Mouse (Mus musculus): Measurements from ENCODE around the gene Prdx2. TPM values are rescaled to one million over a fixed set of nuclear protein-coding genes. Genes with fewer than 3 reads are reported as not detected.
A peak's percentile ranks its signal among the peaks of the same experiment; 100 is the strongest.

Gene Prdx2
- total RNA-seq, 4 experiments from 2014 or later = 328 to 367 (median 342) TPM

DNA sequence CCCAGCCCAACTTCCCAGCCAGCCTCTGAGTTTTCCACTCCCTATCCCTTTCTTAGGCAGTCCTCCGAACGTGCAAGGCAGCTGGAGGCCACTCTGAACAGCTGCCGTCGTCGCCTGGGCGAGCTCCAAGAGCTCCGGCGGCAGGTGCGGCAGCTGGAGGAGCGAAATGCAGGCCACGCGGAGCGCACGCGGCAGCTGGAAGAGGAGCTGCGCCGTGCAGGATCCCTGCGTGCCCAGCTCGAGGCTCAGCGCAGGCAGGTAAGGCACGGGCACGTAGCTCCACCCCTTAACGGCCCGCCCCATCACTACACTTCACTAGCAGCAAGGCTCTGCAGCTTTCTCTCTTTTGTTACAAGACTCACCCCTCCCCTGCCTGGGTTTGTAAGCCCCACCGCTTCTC lies 26.3 kb downstream of the Prdx2 start:
- no peak for DNase-seq (ENCODE audit: low spot score in 2 of 2)

DNA sequence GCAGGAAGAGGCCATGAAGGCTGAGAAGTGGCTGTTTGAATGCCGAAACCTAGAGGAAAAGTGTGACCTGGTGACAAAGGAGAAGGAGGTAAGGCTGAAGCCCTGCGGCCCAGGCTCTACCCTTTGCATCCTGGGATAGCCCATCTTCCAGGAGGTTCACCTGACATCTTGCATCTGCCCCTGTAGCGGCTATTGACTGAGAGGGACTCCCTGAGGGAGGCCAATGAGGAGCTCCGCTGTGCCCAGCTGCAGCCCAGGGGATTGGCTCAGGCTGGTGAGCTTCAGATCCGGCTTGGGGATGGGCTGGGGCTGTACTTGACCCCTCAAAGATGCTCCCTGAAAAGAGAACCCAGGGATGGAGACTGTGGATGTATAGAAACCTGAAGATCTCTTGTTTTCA lies 27.6 kb downstream of the Prdx2 start:
- no peak for DNase-seq (ENCODE audit: low spot score in 2 of 2)

DNA sequence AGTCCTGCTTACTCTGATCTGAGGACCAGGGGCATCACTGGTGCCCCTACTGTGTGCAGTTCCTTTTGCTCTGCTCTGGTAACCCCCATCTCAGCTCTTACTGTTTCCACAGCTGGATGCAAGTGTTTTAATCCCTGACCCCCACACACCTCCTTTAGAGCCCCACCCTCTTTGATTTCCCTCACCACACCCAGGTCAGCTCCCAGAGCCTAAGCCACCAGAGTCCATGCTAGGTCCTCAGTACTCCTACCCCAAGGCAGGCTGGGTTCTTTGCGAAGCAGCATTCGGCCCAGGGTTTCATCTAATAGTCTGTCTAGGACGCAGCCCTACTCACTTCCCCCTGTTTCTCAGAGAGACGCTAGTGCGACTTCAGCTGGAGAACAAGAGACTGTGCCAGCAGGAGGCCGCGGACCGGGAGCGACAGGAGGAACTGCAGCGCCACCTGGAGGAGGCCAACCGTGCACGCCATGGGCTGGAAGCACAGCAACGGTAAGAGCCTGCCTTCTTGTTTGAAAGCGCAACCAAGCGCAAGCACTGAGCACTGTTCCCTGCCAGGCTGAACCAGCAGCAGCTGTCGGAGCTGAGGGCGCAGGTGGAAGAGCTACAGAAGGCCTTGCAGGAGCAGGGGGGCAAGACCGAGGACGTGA lies 28.4 kb downstream of the Prdx2 start:
- DNase-seq (ENCODE audit: low spot score in 2 of 2) = peak; percentile 86 to 92

DNA sequence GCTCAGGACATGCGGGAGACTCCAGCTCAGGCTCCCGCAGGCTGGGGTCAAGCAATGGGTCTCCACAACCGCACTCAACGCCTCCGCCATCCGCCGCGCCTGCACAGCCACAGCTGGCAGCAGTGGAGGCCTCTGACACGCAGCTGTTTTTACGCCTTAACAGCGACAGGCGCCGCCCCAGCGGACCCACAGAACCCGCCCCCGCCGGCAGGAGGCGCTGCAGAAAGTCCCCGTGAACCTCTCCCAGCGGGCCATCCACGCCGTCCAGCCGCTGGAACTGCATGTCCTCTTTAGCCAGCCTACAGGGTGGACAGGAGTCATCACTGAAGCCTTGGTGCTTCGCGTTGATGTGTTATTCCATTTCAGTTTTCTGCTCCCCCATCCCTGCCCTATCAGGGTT lies 38.3 kb downstream of the Prdx2 start:
- no peak for DNase-seq (ENCODE audit: low spot score in 2 of 2)

DNA sequence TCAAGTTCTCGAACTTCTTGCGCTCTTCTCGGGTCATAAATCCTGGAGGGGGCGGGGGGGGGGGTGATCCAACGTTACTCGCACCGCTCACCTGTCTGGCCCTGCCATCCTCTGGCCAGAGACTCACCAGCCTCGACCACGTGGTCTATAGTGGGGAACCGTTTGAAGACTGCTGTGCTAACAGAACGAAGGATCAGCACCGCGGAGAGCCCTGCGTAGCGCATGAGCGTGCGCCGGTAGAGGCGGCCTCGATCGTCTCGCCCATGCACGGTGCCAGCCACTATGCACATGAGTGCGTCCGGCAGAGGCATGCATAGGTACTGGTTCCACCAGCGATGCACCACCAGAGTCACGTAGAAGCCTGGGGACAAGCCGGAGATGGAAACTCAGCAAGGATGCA lies 41.9 kb downstream of the Prdx2 start:
- DNase-seq (ENCODE audit: low spot score in 2 of 2) = no peak

DNA sequence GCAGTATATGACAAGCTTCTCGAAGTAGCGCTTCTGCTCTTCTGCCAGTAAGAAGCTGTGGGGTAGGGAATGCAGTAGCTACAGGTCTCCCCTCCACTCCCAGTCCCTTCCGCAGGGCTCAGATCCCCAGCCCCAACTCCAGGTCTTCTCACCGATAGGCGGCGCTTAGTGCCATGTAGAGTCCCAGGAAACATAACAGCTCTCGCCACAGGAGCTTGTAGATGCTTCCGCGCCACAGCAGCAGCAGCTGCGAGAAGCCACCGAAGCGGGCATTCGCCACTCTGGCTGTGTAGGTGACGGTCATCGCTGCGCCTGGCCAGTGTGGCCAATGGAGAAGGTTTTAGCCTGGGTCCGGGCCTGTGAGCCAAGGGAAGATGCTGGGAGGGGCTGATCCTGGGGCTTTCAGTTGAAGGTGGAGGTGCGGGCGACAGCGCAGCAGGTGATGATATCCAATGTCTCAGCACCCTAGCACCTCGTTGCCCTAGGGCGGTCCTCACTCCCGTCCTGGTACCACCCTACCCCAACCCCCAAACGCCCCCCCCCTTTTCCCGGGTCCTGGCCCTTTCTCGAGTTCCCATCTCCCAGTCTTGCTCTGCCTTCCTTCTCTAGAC lies 43.9 kb downstream of the Prdx2 start:
- peak; percentile 64 to 75 for DNase-seq (ENCODE audit: low spot score in 2 of 2)

DNA sequence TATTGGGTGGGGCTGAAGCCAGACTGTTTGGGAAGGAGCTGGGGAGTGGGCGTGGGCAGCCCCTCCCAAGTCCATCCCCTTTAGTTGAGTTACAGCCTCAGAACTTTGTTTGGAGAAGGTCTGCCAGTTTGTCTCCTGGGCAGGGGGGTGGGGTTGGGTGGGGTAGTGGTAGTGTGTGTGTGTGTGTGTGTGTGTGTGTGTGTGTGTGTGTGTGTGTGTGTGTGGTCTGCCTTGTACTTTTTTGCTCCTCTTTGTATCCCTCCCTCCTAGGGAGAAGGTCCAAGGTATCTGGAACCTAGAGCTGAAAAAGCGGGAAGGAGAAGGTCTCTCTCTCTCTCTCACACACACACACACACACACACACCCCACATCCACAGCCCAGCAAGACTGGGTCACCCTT lies 45.0 kb downstream of the Prdx2 start, which contains the start of gene Best2:
Gene Best2 (minus strand): TSS at position 101 of the 400 bp plus-strand sequence.
- no peak for DNase-seq (ENCODE audit: low spot score in 2 of 2)

DNA sequence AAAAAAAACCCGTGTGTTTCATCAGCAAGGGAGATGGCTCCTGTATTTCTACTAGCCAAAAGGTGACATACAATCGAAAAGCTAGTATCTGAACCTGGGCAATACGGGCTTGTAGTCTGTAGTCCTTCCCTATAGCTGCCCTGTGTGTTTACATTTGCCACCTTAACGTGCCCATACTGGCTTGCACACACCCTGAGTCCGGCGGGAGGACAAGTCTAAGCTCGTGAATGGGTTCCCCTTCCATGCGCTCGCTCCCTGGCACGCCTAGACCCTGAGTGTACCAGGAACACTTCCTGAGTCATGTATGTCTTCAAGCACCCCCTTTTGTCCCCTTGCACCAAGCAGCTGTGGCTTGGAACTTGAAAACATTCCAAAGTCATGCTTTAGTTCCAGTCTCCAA lies 47.3 kb downstream of the Prdx2 start:
- no peak for DNase-seq (ENCODE audit: low spot score in 2 of 2)

DNA sequence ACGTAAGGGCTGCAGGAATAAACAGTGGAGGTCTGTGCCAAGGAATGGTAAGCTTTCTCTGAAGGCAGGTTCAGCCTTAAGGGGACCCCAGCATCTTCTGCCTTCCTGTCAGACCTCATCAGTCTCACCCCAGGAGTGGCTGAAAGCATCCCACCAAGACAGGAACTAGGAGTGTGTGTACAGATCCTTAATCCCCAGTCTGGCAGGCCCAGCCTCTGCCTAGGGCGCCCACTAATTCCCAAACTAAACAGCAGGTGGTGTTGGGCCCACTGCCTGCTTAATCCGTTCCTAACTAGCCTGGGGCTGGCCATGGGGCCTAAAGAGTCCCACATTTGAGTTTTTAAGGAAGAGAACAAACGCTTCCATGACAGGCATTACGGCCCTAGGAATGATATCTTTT lies 47.8 kb downstream of the Prdx2 start:
- DNase-seq (ENCODE audit: low spot score in 2 of 2) = no peak

DNA sequence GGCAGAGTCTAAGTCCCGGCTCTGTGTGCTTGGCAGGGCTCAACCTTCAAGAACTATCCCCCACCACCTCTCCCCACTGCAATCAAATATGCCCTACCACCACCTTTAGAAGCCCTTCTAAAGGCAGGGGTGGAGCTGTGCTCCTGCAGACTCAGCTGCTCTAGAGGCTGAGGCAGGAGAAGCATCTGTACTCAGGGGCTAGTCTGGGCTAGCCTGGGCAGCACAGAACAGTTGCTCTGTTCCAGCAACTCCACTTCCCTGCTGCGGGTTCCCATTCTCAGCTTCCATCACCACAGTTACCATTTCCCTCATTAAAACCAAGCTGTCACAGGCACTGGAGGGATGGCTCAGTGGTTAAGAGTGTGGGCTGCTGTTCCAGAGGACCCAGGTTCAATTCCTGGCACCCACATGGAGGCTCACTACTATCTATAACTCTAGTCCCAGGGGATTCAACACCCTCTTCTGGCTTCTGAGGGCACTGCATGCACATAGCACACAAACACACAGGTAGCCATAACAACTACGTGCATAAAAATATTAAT lies 52.2 kb downstream of the Prdx2 start:
- DNase-seq (ENCODE audit: low spot score in 2 of 2) = no peak

DNA sequence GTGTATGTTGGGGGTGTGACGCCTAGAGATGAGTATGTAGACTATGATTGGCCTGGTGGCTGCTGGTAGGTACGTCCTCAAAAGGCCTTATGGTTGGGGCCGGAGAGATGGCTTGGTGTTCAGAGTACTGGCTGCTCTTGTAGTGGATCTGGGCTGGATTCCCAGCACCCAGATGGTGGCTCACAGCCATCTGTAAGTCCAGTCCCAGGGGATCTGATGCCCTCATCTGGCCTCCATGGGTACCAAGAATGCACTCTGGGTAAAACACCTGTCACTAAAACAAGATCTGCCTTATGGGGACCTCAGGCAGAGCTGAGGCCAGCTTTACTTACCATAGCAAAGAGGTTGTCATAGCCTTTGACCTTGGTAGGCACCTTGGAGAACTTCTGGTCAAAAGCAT lies 54.5 kb downstream of the Prdx2 start:
- DNase-seq (ENCODE audit: low spot score in 2 of 2) = no peak

Small RNAs within 50 kb of the gene (microRNA-seq; reads per million reads assigned to microRNA genes)
- gene Gm24197 = 0 to 1.0 reads per million in 2 experiments

Other genes starting within 250 kb of the Prdx2 start
- gene G430095P16Rik, start 246.6 kb upstream of the Prdx2 start, total RNA-seq (2022) = not detected
- gene Nfix, start 169.2 kb upstream of the Prdx2 start, total RNA-seq (2022) = 100 to 1,000 TPM; 453 to 552 (median 494) TPM
- 10 to 100 TPM in 1 of 4 experiments, 1 to 10 TPM in 3; 8.4 to 10.5 (median 8.9) TPM for gene Dand5, start 146.8 kb upstream of the Prdx2 start, total RNA-seq (2022)
- gene Gadd45gip1, start 138.1 kb upstream of the Prdx2 start, total RNA-seq (2022) = 10 to 100 TPM; 21.6 to 27.7 (median 23.3) TPM
- 10 to 100 TPM; 66.4 to 76.2 (median 70.5) TPM for gene Rad23a, start 128.9 kb upstream of the Prdx2 start, total RNA-seq (2022)
- gene Calr, start 122.7 kb upstream of the Prdx2 start, total RNA-seq (2022) = 100 to 1,000 TPM; 399 to 630 (median 506) TPM
- gene Farsa, start 112.6 kb upstream of the Prdx2 start, total RNA-seq (2022) = 10 to 100 TPM; 47.2 to 54.8 (median 52.9) TPM
- gene Syce2, start 97.5 kb upstream of the Prdx2 start, total RNA-seq (2022) = 10 to 100 TPM; 13.0 to 18.4 (median 14.5) TPM
- 10 to 100 TPM; 38.7 to 46.2 (median 40.4) TPM for gene Gcdh, start 75.7 kb upstream of the Prdx2 start, total RNA-seq (2022)
- under 1 TPM in 2 of 4 experiments, not detected in 2; 0.21 to 0.31 TPM for gene Klf1, start 67.7 kb upstream of the Prdx2 start, total RNA-seq (2022)
- gene Dnase2a, start 61.0 kb upstream of the Prdx2 start, total RNA-seq (2022) = 10 to 100 TPM in 2 of 4 experiments, 1 to 10 TPM in 2; 4.4 to 18.9 (median 9.2) TPM
- 10 to 100 TPM; 77.3 to 83.2 (median 80.8) TPM for gene Mast1, start 32.2 kb upstream of the Prdx2 start, total RNA-seq (2022)
- gene Rtbdn, start 22.6 kb upstream of the Prdx2 start, total RNA-seq (2022) = 1 to 10 TPM; 1.5 to 2.5 (median 1.7) TPM
- gene Gm49661, start 154 bp upstream of the Prdx2 start, total RNA-seq (2022) = not detected
- 10 to 100 TPM; 36.2 to 46.2 (median 41.2) TPM for gene Rnaseh2a, start 180 bp downstream of the Prdx2 start, total RNA-seq (2022)
- gene Junb, start 9.1 kb downstream of the Prdx2 start, total RNA-seq (2022) = 10 to 100 TPM; 61.1 to 79.5 (median 75.6) TPM
- gene Hook2, start 21.0 kb downstream of the Prdx2 start, total RNA-seq (2022) = 10 to 100 TPM; 10.9 to 11.6 (median 11.3) TPM
- not detected for gene Best2, start 44.9 kb downstream of the Prdx2 start, total RNA-seq (2022)
- gene Asna1, start 55.7 kb downstream of the Prdx2 start, total RNA-seq (2022) = 100 to 1,000 TPM; 118 to 124 (median 122) TPM
- gene Trir, start 57.2 kb downstream of the Prdx2 start, total RNA-seq (2022) = 100 to 1,000 TPM; 105 to 121 (median 116) TPM
- 100 to 1,000 TPM; 146 to 188 (median 162) TPM for gene Tnpo2, start 67.3 kb downstream of the Prdx2 start, total RNA-seq (2022)
- gene Fbxw9, start 90.5 kb downstream of the Prdx2 start, total RNA-seq (2022) = 10 to 100 TPM; 18.1 to 24.4 (median 23.6) TPM
- gene Gm5741, start 98.4 kb downstream of the Prdx2 start, total RNA-seq (2022) = not detected
- 10 to 100 TPM; 57.7 to 62.2 (median 59.1) TPM for gene Dhps, start 102.2 kb downstream of the Prdx2 start, total RNA-seq (2022)
- 10 to 100 TPM; 58.3 to 64.3 (median 61.7) TPM for gene Wdr83os, start 111.2 kb downstream of the Prdx2 start, total RNA-seq (2022)
- gene Wdr83, start 111.7 kb downstream of the Prdx2 start, total RNA-seq (2022) = 10 to 100 TPM; 20.1 to 32.5 (median 26.4) TPM
- 10 to 100 TPM; 33.4 to 98.9 (median 68.8) TPM for gene Man2b1, start 113.7 kb downstream of the Prdx2 start, total RNA-seq (2022)
- 1 to 10 TPM; 6.1 to 8.9 (median 8.5) TPM for gene Zfp791, start 153.5 kb downstream of the Prdx2 start, total RNA-seq (2022)
- gene Cks1brt, start 182.3 kb downstream of the Prdx2 start, total RNA-seq (2022) = not detected